Comparison of ENCODE assay signal across 8 mouse cellular contexts in genomic region chr19:59208475-59208874, GRCm38 (mm10). TPM values are rescaled to one million over a fixed set of nuclear protein-coding genes. Genes with fewer than 3 reads are reported as not detected.
A peak's percentile ranks its signal among the peaks of the same experiment; 100 is the strongest.
DNase-seq lines count a peak whose midpoint lies in the region; ATAC-seq and TF ChIP-seq lines count a peak whose summit lies in the region.
"Had no signal": no experiment of that assay in that cellular context is flagged by ENCODE, and none has a peak within 500 bp of the region (broad histone marks: within the 10 kb centered on the region; RNA-seq: fewer than 3 reads in every experiment).

No protein-coding gene starts in this region.

- H3K27ac ChIP-seq in liver, postnatal 0 days (ENCODE audit: low read depth) = no peak overlapping the region
- H3K27ac ChIP-seq: liver, embryonic 15.5 days had no signal

- TF ChIP-seq CTCF in liver, postnatal 0 days (IDR thresholded peaks at IDR 0.05; ENCODE audit: low read depth) = peak; percentile 85

- DNase-seq in CD8-positive naive resting alpha-beta T cell, adult 2 months (ENCODE audit: low read depth in 2 of 2, low spot score in 2 of 2) = peak; percentile 27 to 45
- peak; percentile 61 for DNase-seq in Muller cell, postnatal 12 days (ENCODE audit: inconsistent ontology term)
- DNase-seq in cerebellum, adult 8-10 months = peak; percentile 51
- DNase-seq in frontal cortex, adult 2 months (ENCODE audit: extremely low spot score in 1 of 2, low spot score in 1 of 2) = peak; percentile 52 to 95
- peak; percentile 41 to 76 for DNase-seq in kidney, postnatal 25 days
- DNase-seq in liver, postnatal 0 days = peak; percentile 64
- DNase-seq in right cerebral cortex, postnatal 10 days (ENCODE audit: low spot score in 2 of 2) = peak; percentile 75 to 89

- H3K27me3 ChIP-seq in liver, postnatal 0 days (ENCODE audit: insufficient read depth, low read length) = peaks cover 7% of the 10 kb centered on the region; the same call in 1 of the 2 replicates

- H3K4me2 ChIP-seq in liver, postnatal 0 days (ENCODE audit: low read depth, low read length) = no peak overlapping the region
- H3K4me2 ChIP-seq: liver, embryonic 15.5 days had no signal

- H3K9ac ChIP-seq in liver, postnatal 0 days (replicated peaks) = no peak overlapping the region
- H3K9ac ChIP-seq: liver, embryonic 15.5 days had no signal

- H3K36me3 ChIP-seq in liver, postnatal 0 days (replicated peaks; ENCODE audit: insufficient read depth, low read length) = no peaks in the 10 kb centered on the region
- H3K36me3 ChIP-seq: liver, embryonic 15.5 days had no signal

- TF ChIP-seq EP300 in liver, postnatal 0 days (IDR thresholded peaks at IDR 0.05; ENCODE audit: low read depth) = no peak

- H3K4me3 ChIP-seq in liver, postnatal 0 days (ENCODE audit: low read depth, low read length) = no peak overlapping the region
- H3K4me3 ChIP-seq: liver, embryonic 15.5 days had no signal

- H3K4me1 ChIP-seq in liver, postnatal 0 days (ENCODE audit: insufficient read depth) = no peaks in the 10 kb centered on the region
- H3K4me1 ChIP-seq: liver, embryonic 15.5 days had no signal

- ATAC-seq in liver, postnatal 0 days = no peak

- WGBS in liver, postnatal 0 days (ENCODE audit: insufficient replicate concordance) = 26% methylated on average over 5 of the region's 5 CpGs

- H3K9me3 ChIP-seq in liver, postnatal 0 days (ENCODE audit: low read length) = no peaks in the 10 kb centered on the region
- H3K9me3 ChIP-seq: liver, embryonic 15.5 days had no signal

RNA-seq across cellular contexts. Expression of gene Kcnk18, which starts 10.5 kb away (rescaled TPM):
- not detected in 2 replicates for polyA plus RNA-seq in frontal cortex, adult 2 months (2012; rRNA removed)
- polyA plus RNA-seq in liver, postnatal 0 days (2015; fragmentation: Nextera tagmentation; extraction: Ambion mirVana) = not detected in 2 replicates
- polyA plus RNA-seq: liver, embryonic 15.5 days had no signal

RNA-seq across cellular contexts. Expression of gene Vax1, which starts 38.6 kb away (rescaled TPM):
- 2.8 and 2.9 TPM in 2 replicates for polyA plus RNA-seq in frontal cortex, adult 2 months (2012; rRNA removed)
- polyA plus RNA-seq in liver, postnatal 0 days (2015; fragmentation: Nextera tagmentation; extraction: Ambion mirVana) = not detected in 2 replicates
- polyA plus RNA-seq: liver, embryonic 15.5 days had no signal

RNA-seq across cellular contexts. Expression of gene Slc18a2, which starts 52.2 kb away (rescaled TPM):
- polyA plus RNA-seq in frontal cortex, adult 2 months (2012; rRNA removed) = 2.8 and 3.1 TPM in 2 replicates
- 1.5 and 1.9 TPM in 2 replicates for polyA plus RNA-seq in liver, postnatal 0 days (2015; fragmentation: Nextera tagmentation; extraction: Ambion mirVana)
